In the genomic region with DNA sequence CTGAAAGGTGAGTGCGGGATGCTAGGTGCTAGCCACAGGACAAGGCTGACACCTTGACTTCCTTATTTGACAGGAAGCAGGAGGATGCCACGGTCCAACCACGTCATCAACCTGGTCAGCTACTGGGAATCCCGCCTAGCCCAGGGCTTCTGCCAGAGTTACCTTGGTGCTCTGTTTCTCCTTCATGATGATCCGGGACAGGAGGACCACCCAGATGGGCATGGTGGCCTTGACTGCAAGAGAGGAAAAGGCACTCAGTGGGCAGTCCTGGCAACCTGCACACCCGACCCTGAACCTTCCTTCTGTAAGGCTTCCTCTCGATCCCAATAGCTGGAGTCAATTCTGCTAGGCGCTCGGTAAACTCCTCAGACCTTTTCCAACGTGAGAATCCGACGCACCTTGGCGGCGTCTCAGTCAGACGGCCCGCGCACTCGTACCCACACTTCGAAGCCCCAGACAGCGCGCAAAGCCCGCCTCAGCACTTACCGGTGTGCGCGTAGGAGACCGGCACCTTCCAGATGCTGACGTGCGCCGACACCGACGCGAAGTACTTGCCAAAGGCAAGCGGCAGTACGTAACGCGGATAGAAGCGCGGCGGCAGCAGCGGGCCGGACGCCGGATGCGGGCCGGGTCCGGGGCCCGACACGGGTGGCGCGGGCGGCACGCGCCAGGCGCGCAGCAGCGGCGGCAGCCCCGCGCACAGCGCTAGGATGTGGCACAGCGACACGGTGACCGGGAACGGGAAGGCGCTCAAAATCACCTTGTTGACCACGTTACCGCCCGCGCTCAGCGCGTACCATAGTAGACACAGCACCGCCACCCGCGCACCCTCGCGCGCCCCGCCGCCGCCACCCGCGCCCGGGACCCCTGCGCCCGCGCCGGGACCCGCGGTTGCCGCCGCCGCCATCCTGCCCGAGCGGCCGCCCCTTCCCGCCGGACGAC, we compare ENCODE assay signal across 8 mouse cellular contexts. TPM values are rescaled to one million over a fixed set of nuclear protein-coding genes. Genes with fewer than 3 reads are reported as not detected.
DNase-seq lines count a peak whose midpoint lies in the region; ATAC-seq and TF ChIP-seq lines count a peak whose summit lies in the region.

A gene (minus strand): TSS at position 935 of the 942 bp plus-strand sequence.

- TF ChIP-seq POLR2A in thymus, adult 2 months (IDR thresholded peaks at IDR 0.05; ENCODE audit: control insufficient read depth, extremely low read depth, insufficient read depth, low read length, poor library complexity): no peak

- H3K9ac ChIP-seq in hindbrain, embryonic 16.5 days (ENCODE audit: low read depth, low read length): peak within 1 kb of the TSS; percentile 68

- no peak; the same call in 1 of the 2 replicates for TF ChIP-seq CTCF in thymus, adult 2 months (IDR thresholded peaks at IDR 0.05; ENCODE audit: borderline replicate concordance, control insufficient read depth, extremely low read depth, insufficient read depth, low read length, poor library complexity)

- no peaks in the 10 kb centered on the region for H3K27me3 ChIP-seq in thymus, adult 2 months (ENCODE audit: control insufficient read depth, insufficient read depth, low read length)
- H3K27me3 ChIP-seq in hindbrain, embryonic 16.5 days (replicated peaks; ENCODE audit: control insufficient read depth, insufficient read depth, low read length): no peaks in the 10 kb centered on the region

- H3K4me3 ChIP-seq in thymus, adult 2 months (ENCODE audit: control insufficient read depth, insufficient read depth, low read length): peak within 1 kb of the TSS; percentile 64
- peak within 1 kb of the TSS; percentile 84 for H3K4me3 ChIP-seq in hindbrain, embryonic 16.5 days (ENCODE audit: low read length)

- no peak for DNase-seq in thymus, adult 2 months
- DNase-seq in thymus, postnatal 25 days: no peak
- peak; percentile 77 for DNase-seq in cerebellum, adult 9-11 months
- DNase-seq in gastrocnemius, adult 8-10 months (ENCODE audit: low spot score in 2 of 2): no peak
- peak in 1 of 2 experiments; percentile 64 for DNase-seq in left cerebral cortex, postnatal 36 days (ENCODE audit: low spot score in 2 of 2)
- peak; percentile 41 for DNase-seq in mesoderm, embryonic 11.5 days (ENCODE audit: low read depth, low spot score)
- DNase-seq in spleen, adult 18-20 months: peak; percentile 19 to 31

- H3K36me3 ChIP-seq in thymus, adult 2 months (ENCODE audit: control insufficient read depth, insufficient read depth, low read length): peaks cover 17% of the 10 kb centered on the region
- H3K36me3 ChIP-seq in hindbrain, embryonic 16.5 days (ENCODE audit: control insufficient read depth, insufficient read depth, low read length): peaks cover 21% of the 10 kb centered on the region

- peaks cover 9% of the 10 kb centered on the region for H3K4me1 ChIP-seq in thymus, adult 2 months (replicated peaks; ENCODE audit: control insufficient read depth, insufficient read depth, low read length)
- peaks cover 24% of the 10 kb centered on the region for H3K4me1 ChIP-seq in hindbrain, embryonic 16.5 days (ENCODE audit: control insufficient read depth, insufficient read depth, low read depth, low read length)

- peak; percentile 74 for ATAC-seq in hindbrain, embryonic 16.5 days

- peak within 1 kb of the TSS; percentile 20; the same call in 1 of the 2 replicates for H3K27ac ChIP-seq in thymus, adult 2 months (ENCODE audit: control insufficient read depth, insufficient read depth, low read length)
- H3K27ac ChIP-seq in hindbrain, embryonic 16.5 days (ENCODE audit: low read depth, low read length): peak within 1 kb of the TSS; percentile 85

- intact Hi-C loops in left cerebral cortex, postnatal 36 days (cut with DNase I): loop anchor here (1.0 kb wide), 1 partner anchor 56 kb away; a partner anchor contains a TSS

- under 1% methylated on average over 98 of the region's 98 CpGs for WGBS in thymus, adult 2 months
- WGBS in hindbrain, embryonic 16.5 days: 1% methylated on average over 64 of the region's 98 CpGs

- peak within 1 kb of the TSS; percentile 91 for H3K4me2 ChIP-seq in hindbrain, embryonic 16.5 days (ENCODE audit: low read length)

- H3K9me3 ChIP-seq in hindbrain, embryonic 16.5 days (ENCODE audit: control insufficient read depth, low read length): no peaks in the 10 kb centered on the region

RNA-seq across cellular contexts. Expression of the gene that starts here (rescaled TPM):
- polyA plus RNA-seq in thymus, adult 2 months (2012; rRNA removed): 121 and 145 TPM in 2 replicates
- total RNA-seq in gastrocnemius, adult 8-10 months (2022): 10 to 100 TPM; 51.0 to 59.0 (median 54.8) TPM
- polyA plus RNA-seq in hindbrain, embryonic 16.5 days (2015; fragmentation: Nextera tagmentation; extraction: Ambion mirVana): 5.7 and 8.2 TPM in 2 replicates
- total RNA-seq in left cerebral cortex, postnatal 36 days (2021): 10 to 100 TPM; 50.9 to 53.5 TPM

Comparison
In these comparisons a context has a peak if more than half of its experiments do, and no peak if none do; other contexts are left out.
1. RNA of the gene that starts here (polyA plus RNA-seq): 121 to 145 TPM in thymus, adult 2 months; 5.7 to 8.2 TPM in hindbrain, embryonic 16.5 days; every median in the first group is over 10 times any median in the second.
2. DNase-seq: peak in cerebellum, adult 9-11 months (single experiment), mesoderm, embryonic 11.5 days (single experiment) and spleen, adult 18-20 months (2 of 2); none in thymus, adult 2 months (single experiment), thymus, postnatal 25 days (single experiment) and gastrocnemius, adult 8-10 months (0 of 2).